Mouse (Mus musculus) left cerebral cortex, adult 8-10 months (tissue): ENCODE results near the gene Degs2. TPM values are rescaled to one million over a fixed set of nuclear protein-coding genes. Genes with fewer than 3 reads are reported as not detected.
A peak's percentile ranks its signal among the peaks of the same experiment; 100 is the strongest.

Experiments
- DNase-seq, 2 experiments: peaks; one replicate each; pipeline ENCODE4 v3.0.0; 2022; ENCODE audit warnings: low spot score in 2 of 2
- microRNA-seq, 2 experiments: library from miRNA; unstranded; fragments of <30 nt; microRNA quantifications; one replicate each; pipeline ENCODE4 v1.2.0; 2022
- total RNA-seq, 4 experiments: library from RNA; stranded (reverse); gene quantifications; 2 replicates each; pipeline ENCODE4 v1.2.4; 2022

The Degs2 gene
- total RNA-seq, 4 experiments from 2014 or later = 4.8 to 7.2 (median 6.6) TPM

DNA sequence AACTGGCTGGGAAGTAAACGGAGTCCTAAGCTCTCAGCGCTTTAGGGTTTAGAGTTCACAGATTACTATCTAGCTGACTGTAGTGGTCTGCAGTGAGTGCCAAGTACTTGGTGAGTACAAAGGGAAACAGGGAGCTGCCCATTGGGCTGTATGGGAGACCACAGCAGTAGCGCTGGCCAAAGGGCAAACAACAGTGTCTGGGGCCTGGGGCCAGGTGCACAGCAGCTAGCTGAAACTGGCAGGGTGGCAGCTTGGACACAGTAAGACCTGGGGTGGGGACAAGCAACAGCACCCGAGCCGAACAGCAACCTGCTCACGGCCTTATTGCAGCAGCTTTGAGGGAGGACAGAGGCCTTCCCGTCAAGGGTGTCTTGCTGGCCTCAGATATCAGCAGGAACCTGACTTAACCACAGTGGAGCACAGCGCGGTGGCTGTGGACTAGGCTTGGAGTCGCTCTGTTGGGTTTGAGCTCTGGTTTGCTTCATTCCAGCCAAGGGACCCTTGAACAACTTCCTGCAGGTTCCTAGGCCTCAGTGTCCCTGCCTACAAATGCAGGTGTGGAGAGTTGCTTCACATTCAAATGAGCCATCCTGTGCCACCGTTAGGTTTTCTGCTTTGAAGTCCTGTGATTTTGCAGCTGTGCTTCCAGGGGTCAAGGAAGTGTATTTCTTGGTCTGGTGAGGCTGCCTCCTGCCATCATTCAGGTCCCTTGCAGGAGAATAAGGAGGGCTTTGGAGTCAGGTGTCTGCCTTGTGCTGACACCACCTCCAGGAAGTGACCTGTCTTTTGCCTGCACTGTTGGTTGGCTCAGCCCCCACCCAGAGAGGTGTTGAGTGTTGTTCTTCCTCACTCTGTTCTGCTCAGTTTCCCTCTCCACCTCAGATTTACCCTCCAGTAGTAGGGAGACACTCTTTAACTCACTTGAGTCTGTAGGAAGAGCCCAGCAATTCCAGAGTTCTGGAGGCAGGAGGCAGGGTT, 48.5 kb downstream of the Degs2 start:
- no peak for DNase-seq

DNA sequence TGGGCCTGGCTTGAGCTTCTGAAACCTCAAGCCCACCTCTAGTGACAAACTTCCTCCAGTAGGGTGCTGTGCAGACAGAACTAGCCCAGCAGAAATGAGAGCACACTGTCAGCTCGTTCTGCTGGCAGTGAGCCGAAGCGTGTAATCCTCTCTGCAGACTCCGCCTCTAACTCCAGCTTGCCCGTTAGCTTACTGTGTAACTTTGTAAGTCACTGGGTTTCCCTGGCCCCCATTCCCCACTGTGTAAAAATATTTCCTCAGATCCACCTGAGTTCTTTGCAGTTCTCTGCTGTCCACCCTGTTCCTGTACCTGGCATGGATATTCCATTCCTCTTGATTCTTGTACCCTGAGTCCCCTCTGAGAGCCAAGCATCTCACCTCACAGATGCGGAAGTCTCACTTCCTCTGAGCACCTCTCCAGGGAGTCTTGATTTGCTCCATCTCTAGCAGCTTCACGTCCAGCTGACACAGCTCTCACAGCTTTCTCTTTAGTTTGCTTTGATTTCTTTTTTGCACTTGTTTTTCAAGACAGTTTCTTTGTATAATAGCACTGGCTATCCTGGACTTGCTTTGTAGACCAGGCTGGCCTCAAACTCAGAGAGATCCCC, 51.0 kb downstream of the Degs2 start:
- DNase-seq = peak in 1 of 2 experiments; percentile 36

DNA sequence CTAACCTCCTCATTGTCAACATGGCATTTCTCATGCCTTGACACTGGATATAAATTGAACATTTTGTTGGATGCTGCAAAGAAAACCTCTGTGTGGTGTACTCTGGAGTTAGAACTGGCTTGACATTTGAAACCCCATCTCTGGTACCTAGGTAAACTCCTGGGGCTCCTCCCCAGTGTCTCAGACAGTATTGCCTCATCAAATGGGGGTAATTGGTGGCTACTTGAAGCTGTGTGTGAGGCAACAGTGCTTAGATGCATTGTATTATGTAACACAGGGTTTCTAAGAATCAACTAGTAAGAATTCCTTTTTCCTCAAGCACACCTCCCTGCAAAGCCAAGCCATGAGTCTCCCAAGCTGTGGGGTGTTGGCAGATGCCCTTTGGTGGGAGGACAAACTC, 54.3 kb downstream of the Degs2 start:
- DNase-seq = no peak

DNA sequence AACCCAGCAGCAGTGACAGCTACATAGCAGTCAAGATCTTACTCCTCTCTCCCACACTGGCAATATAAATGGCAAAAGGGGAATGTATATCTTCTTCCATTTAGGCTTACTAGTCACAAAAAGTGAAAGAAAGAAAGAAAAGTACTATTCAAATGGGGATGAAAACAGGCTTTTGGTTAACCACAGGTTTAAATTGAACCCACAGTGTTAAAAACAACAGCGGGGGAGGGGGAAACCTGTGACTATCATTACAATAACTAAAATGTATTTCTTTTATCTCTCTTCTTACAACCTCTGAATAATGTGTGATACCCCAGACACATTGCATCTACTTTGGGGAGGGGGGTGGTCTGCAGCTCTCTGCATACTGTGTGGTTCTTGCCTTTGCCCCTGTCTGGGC, 55.9 kb downstream of the Degs2 start:
- DNase-seq = no peak

DNA sequence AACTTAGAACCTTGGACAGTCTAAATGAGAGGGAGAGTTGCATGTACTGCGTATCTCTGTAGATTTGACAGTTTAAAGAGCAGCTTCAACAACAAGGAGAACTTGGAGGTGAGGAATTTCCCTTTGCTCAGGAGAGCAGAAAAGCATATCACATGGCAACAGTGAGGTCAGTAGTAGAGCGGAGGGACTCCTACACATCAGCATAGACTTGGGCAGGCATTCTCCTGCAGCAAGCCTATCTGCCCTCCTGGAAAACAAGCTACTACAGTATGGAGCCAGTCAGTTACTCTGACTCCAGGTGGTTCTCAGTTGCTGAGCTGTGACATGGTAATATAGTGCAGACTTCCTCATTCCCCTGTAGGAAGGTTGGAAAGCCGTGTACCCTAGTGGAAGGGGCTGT, 60.1 kb downstream of the Degs2 start:
- DNase-seq = no peak

DNA sequence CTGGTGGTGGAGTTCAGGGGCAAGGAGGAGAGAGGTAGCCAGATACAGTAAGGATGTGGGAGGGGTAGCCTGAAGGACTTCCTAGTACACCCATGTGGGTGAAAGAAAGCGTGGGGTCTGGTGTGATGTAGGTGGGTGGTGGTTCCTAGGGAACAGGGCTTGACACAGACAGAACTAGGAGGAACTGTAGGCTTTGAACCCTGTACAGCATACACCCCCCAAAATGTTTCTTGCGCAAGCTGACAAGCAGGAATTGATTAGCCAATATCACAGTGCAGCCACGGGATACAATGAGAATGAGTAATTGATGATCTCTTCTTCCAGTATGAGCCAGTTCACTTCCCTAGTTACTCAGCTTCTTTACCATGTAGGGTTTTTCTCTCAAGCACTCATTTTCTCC, 63.0 kb downstream of the Degs2 start:
- DNase-seq = no peak

DNA sequence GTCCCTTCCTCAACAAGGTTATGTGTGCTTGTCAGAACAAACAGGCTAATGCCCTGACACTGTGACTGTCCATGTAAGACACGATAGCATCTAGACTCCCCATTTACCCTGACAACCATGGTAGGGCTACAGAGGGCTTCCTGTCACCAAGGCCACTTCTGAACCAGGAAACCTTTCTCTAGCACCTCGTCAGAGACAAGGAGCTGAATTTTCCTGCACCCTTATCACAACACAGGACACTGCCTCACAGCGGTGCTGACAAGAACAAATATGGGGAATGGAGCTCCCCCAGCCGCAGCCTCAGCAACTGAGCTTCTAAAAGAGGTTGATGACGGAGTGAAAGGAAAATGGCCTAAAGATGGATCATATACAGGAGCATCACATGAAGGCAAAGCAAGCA, 64.7 kb downstream of the Degs2 start:
- no peak for DNase-seq

DNA sequence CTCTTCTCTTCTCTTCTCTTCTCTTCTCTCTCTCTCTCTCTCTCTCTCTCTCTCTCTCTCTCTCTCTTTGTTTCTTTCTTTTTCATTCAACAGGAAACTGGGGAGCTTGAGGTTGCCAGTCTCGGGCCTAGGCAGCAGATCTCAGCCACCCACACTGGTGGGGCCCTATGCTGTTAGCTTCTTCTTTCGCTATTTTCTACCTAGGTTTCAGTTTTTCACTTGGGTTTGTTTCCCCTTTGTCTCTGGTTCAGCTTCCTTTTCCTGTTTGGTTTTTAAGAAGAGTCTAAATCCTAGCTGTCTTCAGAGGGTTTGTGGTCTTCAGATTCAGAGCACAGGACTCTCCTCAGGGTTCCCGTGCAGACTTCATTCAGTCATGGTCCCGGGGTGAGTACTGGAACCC, 66.6 kb downstream of the Degs2 start:
- no peak for DNase-seq

DNA sequence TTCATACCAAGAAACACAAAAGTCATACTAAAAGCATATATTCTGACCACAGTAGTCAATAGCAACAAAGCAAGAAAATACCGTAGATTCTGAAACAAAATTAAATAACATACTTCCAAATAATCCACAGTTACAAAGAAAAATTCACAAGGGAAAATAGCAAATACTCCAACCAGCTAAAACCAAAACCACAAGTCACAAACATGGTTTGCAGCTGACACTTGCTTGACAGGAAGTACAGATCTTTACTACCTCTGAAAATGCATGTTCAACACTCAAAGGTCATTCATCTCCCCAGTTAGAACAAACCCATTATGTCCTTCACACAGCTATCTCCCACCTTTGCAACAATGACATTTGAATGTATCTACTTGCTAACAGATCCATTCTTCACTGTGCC, 68.1 kb downstream of the Degs2 start:
- DNase-seq = no peak

DNA sequence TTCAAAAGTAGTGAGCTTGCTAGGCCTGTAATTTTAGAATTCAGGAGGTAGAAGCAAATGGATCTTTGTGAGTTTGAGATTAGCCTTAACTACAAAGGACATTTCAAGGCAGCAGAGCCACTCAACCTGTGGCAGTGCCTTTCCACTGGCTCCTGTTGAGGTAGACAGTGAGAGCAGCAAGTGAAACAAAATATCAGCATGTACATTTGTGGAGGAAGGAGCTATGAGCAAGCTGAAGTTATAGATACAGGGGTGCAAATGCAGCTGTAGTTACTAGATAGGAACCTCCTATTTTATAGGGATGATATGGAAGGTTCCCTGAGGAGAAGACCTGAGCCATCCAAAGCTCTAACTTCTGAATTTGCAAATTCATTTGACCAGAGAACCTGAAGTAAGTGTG, 69.6 kb downstream of the Degs2 start:
- no peak for DNase-seq

DNA sequence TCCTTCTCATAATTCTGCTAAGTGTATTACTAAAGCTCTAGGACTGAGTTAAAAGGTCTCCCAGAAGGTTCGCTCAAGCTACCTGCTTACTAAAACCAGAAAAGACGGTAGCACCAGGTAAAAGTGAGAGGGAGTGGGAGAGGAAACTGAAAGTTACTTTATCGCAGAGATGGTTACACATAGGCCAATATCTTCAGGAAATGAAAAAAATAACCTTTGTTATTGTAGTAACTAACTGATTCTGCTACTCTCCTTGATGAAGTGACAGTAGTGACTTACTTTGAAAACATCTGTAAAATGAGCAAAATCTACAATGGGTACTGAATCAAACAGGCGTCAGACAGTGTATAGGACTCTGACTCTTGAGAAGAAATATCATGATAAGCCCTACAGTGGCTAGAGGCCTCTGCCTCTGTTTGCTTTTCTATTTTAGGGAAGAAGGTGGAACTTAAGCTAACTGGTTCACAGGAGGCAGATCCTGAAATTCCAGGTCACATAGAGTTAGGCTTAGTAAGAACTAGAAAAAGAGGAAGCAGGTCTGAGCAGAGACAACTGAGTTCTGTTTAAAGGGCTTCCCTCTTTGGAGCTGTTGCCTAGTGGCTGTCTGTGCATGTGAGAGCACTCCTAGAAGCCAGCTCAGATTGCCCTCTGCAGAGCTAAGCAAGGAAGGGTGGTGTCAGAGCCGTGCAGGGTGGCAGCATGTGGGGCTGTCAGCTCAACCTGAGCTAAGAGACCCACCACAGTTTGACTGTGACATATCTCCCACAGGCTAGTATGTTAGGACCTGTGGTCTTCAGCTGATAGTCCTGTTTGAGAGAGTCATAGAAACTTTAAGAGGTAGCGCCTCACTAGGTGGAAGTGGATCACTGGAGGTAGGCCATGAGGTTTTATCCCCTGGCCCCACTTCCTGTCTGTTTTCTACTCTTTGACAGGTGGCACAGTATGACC, 71.1 kb downstream of the Degs2 start:
- no peak for DNase-seq

DNA sequence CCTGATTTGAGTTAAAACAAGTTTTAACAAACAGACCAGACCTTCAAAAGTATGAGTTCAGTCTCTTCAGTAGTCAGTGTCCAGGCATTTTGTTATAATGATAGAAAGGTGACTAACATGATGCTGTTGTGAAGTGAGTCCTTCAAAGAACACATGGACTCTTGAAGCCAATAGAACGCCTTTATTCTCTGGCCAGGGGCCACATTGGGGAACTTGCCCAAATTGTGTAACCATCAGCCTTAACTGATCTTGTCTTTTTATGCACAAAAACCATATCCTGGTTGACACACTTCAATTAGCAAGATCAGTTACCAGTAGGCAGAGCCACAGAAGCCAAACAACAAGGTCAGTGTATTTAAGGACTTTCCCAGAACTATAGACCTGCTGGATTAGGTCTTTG, 72.6 kb downstream of the Degs2 start:
- no peak for DNase-seq

Small RNAs within 50 kb of the gene (microRNA-seq; reads per million reads assigned to microRNA genes)
- gene Gm23872 (0 reads per million in 2 experiments), gene Mir342 (2,592 to 2,963 reads per million in 2 experiments)

Other genes starting within 250 kb of the Degs2 start
- gene Evl, start 147.6 kb downstream of the Degs2 start, total RNA-seq = 100 to 1,000 TPM; 220 to 260 (median 242) TPM
- 10 to 100 TPM; 44.9 to 46.7 (median 46.1) TPM for gene Yy1, start 90.7 kb upstream of the Degs2 start, total RNA-seq
- gene Slc25a29, start 133.6 kb upstream of the Degs2 start, total RNA-seq = 10 to 100 TPM; 13.7 to 15.9 (median 14.6) TPM
- 10 to 100 TPM in 2 of 4 experiments, 1 to 10 TPM in 2; 9.4 to 11.4 (median 10.4) TPM for gene Slc25a47, start 133.7 kb upstream of the Degs2 start, total RNA-seq
- 10 to 100 TPM in 2 of 4 experiments, 1 to 10 TPM in 2; 7.9 to 12.9 (median 10.2) TPM for gene Wdr25, start 191.3 kb upstream of the Degs2 start, total RNA-seq
- gene Wars, start 191.9 kb upstream of the Degs2 start, total RNA-seq = 10 to 100 TPM; 76.5 to 92.1 (median 83.0) TPM